Mouse (Mus musculus): ENCODE data around the gene Odf3l2.

Gene Odf3l2

GRCm38 (mm10) chr10:79625398-79625797, 20.1 kb downstream of the Odf3l2 start:
- no peak for DNase-seq

DNA sequence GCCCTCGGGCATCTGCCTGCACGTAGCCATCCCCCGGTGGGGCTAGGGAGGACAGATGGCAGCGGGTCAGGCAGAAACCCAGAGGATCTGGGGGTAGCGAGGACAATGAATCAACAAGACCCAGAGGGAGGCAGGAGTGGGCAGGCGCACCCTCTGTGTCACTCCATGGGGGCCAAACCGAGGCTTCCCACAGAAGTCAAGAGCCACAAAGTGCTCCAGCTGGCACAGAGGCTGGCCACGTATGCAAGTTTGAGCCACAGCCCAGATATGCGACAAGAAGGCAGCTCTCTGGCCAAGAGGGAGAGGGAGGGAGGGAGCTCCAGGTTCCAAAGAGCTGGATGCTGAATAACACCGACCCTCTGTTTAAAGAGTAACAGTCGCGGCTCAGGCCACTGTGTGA, 21.6 kb downstream of the Odf3l2 start:
- DNase-seq: no peak

DNA sequence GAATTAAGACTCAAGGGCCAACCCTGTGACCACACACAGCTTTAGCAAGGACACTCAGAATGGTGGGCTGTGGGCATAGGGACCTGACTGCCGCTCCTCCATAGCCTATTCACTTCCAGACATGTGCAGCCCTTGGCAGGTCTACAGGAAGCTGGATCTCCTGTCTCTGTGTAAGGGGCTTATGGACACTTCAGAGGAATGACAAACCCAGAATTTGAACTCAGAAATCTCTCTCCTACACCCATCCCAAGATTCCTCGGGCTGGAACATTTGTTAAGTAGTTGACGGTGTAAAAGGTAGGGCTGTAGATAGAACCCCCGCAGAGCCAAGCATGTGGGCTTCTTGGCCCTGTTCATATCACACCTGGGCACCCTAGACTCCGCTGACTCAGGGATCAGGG, 29.2 kb downstream of the Odf3l2 start:
- DNase-seq: no peak

GRCm38 (mm10) chr10:79615860-79616259, 29.7 kb downstream of the Odf3l2 start:
- no peak for DNase-seq

DNA sequence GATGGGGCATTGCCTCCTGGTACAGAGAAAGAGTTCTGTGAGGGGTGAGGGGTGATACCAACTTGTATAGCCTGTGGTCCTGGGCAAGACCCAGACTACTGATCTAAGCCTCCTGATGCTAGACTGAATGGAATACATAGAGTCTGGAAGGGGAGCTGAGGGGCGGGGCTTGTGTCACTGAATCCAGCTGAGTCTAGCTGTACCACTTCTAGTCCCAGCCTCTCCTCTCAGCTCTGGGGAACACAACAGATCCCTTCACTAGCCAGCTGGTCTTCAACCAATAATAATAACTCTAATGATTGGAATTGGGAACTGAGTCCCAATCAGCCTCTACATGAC, 31.3 kb downstream of the Odf3l2 start:
- DNase-seq: no peak

DNA sequence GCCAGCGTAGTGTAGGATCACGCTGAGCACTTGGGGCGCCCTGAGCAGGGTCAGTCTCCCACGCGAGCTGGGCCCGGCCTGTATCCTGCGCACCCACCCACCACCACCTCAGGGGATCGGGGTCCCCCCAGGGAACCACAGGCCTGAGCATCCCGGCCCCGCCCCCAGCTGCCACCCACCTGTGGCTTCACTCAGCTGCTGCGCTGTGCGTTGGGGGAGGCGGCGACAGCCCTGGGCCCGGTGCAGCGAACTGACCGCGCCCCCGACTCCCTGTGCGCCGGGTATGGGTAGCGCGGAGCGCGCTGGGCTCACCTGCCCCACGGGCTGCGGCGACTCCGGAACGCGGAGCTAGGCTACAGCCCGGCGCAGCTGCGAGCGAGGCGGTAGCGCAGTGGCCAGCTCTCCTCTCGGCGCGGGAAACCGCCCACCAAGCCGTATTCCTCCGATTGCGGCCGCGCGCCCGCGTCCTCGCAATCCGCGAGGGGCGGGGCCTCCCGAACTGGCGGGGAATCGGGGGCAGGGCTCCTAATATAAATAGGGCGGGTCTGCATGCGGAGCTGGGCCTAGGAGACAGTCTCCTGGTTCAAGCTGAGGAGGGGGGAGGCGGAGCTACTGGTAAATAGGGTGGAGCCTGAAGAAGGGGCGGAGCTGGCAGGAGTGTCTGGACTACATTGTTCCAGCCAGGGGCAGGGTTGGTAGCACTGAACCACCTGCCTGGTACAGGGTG, 31.8 kb downstream of the Odf3l2 start, which contains the start of gene C2cd4c:
C2cd4c (minus strand) TSS at position 448 of the 727 bp plus-strand sequence.
- peak; percentile 74 for DNase-seq

DNA sequence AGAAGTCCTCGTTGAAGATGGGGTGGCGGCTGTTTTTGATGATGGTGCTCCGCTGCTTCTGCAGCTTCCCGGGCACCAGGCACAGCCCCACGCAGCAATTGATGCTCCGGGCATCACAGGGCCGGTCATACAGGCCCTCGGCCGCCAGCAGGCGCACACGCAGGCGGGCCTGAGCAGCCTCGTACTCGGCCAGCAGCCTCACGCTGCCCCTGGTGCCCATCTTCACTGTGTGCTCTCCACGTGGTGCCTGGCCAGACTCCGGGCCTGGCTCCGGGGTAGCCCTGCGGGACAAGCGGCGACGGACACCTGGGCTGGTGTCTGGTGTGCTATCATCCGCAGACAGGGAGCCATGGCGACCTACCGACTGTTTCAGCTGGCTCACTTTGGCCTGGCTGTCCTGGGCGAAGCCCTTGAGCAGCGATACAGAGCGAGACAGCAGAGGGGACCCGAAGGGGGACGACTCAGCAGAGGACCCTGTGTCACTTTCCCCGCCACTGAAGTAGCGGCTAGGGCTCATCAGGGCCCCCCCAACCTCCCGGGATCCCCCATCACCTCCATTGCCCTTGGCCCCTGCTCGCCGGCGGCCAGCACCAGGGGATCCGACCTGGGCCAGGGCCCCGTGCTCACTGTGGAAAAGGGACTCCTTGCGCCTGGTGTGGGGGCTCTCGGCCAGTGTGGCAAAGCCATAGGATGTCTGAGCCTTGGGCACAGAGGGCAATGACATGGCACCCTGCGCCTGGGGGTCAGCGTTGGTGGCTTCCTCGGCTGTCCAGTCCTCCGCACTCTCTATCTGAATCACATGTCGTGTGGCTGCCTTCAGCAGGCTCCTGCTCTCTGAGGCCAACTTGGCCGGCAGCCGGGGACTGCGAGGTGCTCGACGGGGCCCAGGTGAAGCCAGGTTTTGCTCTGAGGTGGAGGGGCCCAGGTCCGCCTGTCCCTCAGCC, 33.1 kb downstream of the Odf3l2 start:
- peak; percentile 21 for DNase-seq

GRCm38 (mm10) chr10:79611296-79611695, 34.2 kb downstream of the Odf3l2 start:
- DNase-seq: no peak

- DNase-seq: no peak
These were observed 36.3 kb downstream of the Odf3l2 start for GRCm38 (mm10) chr10:79609276-79609675.

GRCm38 (mm10) chr10:79607892-79608291, 37.6 kb downstream of the Odf3l2 start:
- DNase-seq: no peak

- no peak for DNase-seq
These were observed 39.0 kb downstream of the Odf3l2 start for GRCm38 (mm10) chr10:79606537-79606936.

DNA sequence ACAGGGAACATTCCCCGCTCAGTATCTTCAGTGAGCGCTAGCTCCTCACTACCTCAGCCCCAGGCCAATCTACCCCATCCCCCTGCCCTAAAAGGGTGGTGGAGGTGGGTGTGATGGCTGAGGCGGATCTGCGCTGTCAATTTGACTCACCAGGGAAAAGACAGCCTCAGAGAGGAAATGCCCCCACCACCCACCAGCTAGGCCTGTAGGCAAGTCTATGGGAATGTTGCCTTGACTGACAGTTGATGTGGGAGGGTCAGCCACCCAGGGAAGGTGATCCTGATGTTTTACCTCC, 47.7 kb downstream of the Odf3l2 start:
- DNase-seq: no peak

- DNase-seq: no peak
These were observed 48.2 kb downstream of the Odf3l2 start for GRCm38 (mm10) chr10:79597051-79597935.

DNA sequence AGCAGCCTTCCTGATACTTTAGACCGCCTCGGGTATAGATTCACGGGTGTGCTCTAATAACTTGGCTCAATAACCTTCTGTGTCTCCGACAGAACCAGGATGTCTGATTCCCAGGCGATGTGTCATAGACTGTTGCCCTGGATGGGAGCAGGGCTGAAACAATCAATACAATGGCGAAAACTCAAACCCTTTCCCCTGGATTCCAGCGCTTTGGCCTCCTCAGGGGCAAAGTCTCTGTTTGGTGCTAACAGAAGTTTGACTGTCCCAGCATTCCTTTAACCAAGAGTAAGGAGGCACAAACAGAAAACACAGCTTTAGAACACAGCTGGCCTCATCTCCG, 50.0 kb downstream of the Odf3l2 start:
- no peak for DNase-seq

- peak; percentile 64 for DNase-seq
These were observed 50.5 kb downstream of the Odf3l2 start for GRCm38 (mm10) chr10:79594872-79595589.

DNA sequence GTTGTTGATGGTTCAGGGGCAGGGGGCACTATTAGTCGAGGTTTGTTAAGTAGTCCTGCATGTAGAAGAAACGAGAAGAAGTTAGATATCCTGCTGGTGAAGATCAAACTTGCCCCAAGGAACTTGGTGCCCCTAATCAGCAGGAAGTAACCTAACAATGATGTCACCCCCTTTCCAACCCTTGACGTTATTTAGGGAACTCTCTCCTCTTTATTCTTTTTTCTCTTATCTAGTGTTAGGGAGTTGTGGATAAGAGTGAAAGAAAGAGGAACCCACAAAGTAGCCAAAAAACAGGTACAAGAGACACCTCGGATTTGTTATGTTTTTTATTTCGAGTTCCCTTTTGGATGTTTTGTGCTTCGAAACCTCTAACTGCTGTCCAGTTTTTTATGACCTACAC, 51.4 kb downstream of the Odf3l2 start:
- no peak for DNase-seq

DNA sequence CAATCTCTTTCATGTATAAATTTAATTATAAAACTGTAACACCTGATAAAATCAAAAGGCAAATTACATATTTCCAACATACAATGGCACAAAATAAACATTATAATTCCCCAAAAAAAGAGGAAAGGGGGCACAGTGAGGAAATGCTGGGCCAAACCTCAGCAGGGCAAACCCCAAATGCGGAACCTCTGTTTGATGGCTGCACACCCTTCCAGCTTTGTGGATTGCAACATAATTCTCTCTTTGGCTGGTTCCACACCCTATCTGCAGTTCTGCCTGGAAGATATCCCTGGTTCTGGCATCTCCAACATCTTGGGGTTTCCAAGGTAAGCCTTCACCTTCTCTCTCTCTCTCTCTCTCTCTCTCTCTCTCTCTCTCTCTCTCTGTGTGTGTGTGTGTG, 54.8 kb downstream of the Odf3l2 start:
- DNase-seq: no peak

All from lung, postnatal 10 days (tissue).